Mouse (Mus musculus) embryo, embryonic 10.5 days (tissue): ENCODE data around the gene Son.

Experiments used
- DNase-seq: peaks from one replicate; pipeline ENCODE4 v3.0.0-alpha.2; 2015; ENCODE audit warnings: low spot score

The Son gene

DNA sequence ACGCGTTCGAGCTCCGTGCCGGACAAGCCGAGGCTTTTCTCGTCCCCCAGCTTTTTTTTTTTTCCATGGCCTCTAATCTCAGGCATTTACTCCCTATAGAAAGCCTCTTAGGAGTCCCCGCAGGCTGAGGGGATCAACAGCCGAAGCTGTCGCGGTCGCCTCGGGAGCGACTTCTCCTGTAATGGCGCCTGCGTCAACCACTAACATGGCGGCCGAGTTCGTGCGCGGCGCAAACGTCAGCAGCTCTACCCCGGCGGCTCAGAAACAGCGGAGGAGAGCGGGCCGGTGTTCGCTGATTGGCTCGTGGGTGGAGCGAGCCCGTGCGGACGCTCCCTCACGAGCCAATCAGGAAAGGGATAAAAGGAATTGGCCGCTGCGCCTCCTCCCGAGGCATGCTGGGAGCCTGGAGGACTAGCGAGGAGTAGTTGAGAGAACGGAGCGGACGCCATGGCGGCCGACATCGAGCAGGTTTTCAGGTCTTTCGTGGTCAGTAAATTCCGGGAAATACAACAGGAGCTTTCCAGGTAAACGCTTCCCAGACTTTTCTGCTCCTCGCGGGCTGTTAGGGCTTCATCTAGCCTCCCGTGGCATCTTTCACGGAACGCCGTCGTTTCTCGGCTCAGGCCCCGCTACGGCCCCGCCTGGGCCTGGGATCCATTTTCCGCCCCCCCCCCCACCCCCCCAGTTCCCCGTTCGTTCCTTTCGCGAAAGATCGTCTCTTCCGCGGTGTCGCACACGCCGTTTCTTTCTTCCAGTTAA, at the start of gene Son:
Son (plus strand) TSS at position 46 of the 759 bp plus-strand sequence.
- peak; percentile 98 for DNase-seq

DNA sequence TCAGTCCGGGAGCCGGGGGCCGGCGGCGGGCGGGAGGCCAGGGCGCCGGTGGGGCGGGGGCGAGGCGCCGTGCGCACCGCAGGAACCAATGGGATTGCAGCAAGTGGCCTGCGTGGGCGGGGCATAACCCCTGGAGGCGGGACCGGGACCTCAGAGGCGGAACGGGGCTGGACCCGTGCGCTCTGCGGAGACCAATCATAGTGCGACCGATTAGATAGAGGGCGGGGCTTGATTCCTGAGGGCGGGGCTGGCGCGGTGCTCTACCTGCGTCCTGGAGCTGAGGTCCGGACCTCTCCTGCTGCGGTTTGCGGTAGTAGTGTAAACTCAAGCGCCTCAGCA, 49.7 kb upstream of the Son start, which contains the start of gene Tmem50b:
Tmem50b (minus strand) TSS at position 129 of the 339 bp plus-strand sequence.
- DNase-seq: peak; percentile 98

DNA sequence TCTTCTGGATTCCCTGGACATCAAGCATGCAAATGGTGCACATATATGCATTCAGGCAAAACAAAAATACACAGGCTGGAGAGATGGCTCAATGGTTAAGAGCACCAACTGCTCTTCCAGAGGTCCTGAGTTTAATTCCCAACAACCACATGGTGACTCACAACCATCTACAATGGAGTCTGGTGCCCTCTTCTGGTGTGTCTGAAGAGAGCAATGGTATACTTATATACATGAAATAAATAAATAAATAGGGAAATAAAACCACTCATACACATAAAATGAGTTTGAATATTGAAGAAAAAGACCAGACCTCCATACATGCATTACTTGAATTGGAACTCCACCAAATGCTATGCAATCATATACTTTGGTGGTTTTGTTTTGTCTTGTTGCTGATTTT, 48.1 kb upstream of the Son start:
- no peak for DNase-seq

DNA sequence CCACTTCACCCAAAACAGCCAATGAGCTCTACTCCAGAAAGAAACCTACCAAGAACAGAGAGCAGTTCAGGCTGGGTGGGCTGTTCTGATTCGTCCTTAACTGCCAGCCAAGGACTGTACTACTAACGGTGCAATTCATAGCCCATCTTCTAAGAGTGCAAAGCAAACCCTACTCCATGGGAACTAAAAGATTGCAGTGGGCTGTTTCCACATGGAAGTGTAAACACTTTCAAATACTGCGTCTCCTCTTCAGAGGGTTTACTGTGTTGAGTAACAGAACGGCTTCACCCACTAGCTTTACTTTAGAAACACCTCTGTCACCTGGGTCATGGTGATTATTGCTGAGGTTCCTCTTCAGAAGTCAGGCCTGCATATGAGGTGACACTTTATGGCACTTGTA, 46.2 kb upstream of the Son start:
- DNase-seq: no peak

DNA sequence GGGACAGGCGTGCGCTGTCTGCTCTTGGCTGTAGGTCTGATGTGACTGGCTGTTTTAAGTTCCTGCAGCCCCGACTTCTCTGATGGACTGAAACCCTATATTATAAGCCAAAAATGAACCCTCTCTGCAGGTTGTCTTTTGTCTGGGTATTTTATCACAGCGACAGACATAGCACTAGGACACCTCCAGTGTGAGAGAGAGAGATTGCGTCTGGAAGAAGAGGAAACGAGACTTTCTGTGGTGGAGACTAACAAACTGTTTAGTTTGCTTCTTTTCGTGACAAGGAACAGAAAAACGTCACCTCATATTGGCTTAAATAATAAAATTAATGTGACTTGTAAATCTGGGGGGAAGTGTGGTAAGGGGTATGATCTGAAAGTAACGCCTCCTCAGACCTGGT, 45.6 kb upstream of the Son start:
- DNase-seq: no peak

DNA sequence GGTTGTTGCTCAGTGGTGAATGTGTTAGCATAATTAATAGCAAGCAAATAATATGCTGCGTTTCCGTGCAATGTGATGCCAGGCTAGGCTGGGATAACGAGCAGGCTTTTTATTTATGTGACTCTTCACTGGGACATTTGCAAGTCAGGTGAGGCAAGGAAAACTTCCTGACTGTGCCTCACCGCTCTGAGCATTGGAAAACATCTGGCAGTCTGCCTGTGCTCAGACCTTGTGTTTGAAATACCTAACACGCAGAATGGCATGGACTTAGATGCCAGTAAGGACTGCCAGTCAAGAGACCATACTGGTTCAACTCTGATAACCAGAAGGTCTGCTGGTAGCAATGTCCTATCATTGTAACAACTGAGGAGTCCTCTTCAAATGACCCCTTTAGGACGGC, 42.1 kb upstream of the Son start:
- no peak for DNase-seq

DNA sequence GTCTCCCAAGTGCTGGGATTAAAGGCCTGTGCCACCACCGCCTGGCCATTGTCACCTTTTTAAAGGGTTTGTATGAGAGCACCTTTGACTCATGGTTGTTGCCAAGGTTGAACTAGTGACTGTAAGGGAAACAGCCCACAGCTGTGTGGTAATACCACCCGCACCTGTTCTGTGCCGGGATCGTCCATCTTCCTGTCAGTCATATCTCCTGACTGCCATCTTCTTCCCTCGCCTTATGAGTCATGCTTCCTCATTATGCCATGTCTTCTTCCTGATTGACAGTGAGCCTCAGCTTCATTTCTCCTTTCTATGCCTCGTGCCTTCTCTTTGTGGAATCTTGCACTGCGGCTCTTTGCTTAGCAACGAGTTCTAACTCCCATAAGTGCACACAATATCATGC, 40.3 kb upstream of the Son start:
- DNase-seq: no peak

DNA sequence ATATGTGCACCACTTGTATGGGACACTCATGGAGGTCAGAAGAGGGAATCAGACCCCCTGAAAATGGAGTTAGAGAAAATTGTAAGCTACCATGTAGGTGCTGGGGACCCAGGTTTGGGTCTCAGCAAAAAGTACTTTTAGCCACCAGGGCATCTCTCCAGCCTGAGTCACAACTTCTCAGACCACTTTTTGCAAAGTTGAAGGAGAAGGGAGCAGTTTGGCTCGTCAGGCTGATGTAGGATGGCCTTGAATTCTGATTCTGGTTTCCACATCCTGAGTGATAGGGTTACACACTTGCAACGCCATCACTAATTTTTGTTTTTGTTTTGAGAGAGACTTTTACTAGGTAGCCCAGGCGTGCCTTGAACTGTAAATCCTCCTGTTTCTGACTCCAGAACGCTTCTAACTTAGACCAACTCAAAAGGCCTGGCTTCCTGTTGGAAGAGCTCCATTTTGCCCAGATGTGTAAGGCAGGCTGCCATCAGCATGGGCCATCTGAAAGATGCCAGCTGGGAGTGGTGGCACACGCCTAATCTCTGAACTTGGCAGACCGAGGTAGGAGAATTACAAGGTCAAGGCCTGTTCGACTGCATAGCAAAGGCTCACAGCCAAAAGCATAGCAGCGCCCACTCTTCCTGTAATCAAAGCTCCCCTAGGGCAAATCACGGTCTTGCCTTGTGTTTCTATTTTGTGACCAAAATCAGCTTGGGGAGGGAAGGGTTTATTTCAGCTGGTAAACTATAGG, 37.6 kb upstream of the Son start:
- DNase-seq: no peak

DNA sequence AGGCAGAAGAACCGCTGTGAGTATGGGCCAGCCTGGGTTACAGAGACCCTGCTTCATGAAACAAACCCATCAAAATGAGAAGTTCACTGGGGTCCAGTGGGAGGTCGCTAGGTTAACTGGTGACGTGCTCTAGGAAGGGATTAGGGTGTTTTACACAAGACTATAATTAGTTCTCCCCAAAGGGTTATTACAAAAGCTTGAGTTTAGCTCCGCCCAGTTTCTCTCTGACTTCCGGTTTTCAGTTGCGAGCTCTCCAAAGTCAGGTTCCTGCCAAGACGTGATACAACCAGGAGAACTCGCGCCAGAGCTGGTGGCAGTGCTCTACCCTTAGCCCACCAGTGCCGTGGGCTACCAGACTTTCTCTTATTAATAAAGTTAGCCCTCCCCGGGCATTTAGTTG, 36.1 kb upstream of the Son start:
- DNase-seq: no peak

DNA sequence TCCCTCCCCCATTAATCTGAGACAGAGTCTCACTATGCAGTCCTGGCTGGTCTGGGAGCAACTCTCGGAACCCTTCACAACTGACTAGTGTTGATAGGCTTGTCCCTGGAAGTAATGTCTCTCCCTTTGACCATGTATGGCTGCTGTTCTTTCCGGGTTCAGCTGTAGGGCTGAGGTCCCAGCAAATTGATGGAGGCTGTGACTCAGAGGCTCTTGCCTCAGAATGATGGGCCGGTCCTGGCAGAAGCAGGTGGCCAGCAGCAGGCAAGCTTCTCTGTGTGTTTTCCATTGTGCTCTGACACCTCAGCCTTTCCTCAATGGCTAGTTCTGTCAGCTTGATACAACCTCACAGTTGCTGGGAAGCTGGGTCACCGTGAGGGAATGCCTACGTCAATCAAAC, 34.8 kb upstream of the Son start:
- DNase-seq: no peak

DNA sequence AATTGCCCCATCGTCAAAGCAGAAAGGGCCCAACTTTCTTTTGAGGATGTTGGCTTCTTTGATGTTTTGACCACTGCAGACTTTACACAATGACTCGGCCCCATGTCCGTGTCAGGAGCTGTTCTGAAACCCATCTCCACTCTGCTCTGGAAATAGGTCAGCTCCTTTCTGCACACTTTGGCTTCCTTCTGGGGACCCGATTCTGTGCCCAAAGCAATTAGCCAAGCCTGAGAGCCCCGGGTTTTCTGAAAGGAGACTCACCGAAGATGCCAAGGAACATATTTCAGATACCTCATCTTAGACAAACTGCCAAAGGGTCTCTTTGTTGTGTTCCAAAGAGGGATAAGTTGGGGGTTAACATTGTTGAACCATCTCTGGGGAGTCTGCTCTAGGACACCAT, 32.8 kb upstream of the Son start:
- DNase-seq: no peak

DNA sequence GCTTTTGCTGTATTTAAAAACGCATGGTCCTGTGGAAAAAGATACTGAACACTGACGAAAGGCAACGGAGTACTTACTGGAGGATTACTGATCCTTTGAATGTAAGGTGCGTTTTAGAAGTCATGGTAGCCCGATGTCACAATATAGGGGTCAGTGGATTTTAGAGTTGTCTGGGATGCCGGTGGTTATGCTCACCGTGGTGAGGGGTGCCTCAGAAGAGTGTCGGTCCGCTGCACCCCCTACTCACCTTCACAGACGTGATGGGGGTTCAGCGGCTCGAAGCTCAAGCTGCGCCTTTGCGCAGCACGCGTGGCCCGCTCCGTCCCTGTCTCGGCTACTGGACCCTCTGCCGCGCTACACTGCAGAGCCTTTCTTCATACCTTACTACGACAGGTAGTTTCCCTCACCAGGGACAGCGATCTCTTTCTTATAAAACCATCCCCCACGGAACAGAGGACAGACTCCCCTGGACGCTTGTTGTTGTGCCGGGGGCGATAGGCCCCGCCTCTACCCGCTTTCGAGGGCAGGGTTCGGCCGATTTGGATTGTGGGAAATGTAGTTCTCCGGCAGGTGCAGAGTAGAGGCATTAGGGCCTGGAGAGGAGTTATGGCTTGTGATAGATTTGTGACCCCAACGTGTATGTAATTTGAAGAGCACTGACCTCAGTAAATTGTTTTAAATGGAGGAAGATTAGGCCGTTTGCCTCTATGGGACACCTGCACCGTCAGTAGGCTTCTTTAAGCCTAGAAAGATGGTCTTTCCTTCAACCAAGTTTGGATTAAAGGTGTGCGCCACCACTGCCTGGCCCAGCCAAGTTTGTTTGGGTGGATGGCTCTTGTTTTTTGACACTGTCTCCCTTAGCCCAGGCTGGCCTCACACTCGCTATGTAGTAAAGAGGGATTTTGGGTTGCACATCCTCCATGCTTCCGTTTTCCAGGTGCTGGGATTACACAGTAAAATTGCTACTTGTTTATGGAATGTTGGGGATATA, 28.5 kb upstream of the Son start, which contains the start of gene Dnajc28:
Dnajc28 (minus strand) TSS at position 516 of the 991 bp plus-strand sequence.
- DNase-seq: peak; percentile 87

DNA sequence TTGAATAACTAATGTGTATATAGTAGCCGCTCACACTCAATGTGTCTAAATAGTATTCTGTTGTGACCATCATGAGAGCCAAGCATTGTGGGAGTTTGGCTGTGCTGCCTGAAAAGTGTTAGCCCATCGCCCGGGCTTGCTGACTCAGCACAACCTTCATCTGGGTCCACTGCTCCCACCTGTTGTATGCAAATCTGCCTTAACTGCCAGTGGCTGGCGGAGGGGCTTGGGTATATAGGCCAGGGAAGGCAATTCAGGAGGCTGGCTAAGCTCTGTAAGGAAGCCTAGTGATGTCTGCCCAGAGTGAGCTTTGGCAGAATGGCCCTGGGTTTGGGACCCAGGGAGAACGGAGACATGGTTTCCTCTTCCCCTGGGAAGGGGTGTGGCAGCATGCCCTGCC, 27.1 kb upstream of the Son start:
- DNase-seq: no peak

DNA sequence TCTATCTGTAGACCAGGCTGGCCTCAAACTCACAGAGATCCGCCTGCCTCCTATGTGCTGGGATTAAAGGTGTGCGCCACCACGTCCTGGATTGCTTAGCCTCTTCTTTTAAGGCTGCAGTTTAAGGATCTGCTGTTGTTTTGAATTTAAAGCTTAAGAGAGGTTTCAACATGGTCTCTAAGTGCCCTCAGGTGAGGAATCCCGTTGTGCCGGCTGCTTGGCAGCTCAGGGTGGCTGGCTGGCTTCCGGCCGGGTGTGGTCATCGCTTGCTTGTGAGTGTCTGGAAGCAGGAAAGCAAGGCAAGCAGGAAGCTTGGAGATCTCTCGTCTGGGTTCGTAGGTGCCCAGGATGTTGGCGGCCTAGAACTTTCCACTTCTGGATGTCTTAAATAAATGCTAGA, 26.3 kb upstream of the Son start:
- DNase-seq: no peak

DNA sequence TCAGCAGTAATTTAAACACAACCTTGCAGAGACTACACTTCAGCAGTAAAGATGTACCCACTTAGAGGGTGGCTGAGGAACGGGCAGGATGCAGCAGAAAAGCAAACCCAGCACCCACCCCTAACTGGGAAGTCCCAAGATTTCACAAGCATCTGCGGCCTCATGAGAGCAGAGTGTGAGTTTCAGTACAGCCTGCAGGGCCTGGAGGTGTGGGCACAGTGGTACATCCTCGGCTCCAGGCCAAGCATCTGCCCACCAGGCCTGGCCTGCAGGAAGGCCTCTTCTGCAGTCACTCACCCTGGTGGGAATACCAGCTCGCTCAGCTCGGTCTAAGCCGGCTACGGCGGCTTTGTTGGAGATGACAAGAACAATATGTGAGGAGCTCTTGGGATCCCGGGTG, 24.2 kb upstream of the Son start:
- no peak for DNase-seq

DNA sequence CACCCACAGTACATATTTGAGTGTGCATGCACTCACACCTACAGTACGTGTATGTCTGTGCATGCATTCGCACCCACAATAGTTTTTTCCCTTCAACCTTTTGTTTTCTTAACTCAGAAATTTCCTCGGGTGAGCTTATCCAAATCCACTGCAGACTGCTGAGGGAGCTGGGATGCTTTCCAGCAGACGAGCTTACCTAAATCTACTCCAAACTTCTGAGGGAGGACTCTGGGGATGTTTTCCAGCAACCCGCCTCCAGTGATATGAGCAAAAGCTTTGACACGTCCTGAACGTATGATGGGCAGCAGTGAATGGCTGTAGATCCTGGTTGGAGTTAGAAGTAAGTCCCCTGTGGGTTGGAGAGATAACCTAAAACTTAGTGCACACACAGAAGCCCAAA, 19.5 kb upstream of the Son start:
- DNase-seq: no peak

DNA sequence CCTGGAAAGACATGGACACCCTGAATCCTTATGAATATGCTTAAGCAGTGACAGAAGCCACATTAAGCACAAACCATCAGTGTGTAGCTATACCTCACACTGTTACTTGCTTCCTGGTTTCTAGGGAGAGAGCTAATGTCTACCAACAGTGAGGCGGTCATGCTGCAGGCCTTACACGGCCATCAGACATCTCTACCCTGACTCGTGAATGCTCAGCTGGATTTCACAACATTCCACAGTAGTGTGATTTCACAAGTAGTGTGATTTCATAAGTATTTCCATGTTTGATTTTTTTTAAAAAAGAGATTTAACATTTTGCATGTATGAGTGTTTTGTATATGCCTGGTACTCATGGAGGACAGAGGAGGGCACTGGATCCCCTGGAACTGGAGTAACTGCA, 18.6 kb upstream of the Son start:
- no peak for DNase-seq

DNA sequence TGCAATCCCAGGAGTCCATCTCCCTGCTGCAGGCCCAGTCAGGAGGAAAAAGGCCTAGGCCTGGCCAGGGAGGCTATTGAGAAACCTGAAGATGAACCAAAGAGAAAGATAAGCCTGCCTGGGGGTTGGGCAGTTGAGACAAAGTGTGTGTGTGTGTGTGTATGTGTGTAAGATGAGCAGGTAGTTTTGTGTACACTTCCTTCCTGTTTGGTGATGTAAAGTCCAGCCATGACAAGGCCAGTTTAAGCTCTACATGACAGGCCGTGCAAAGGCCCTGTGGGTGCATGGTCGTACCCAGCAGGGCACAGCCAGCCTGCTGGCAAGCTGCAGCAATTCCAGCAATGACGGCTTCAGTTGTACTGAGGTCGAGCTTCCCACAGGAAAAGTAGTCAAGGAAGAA, 17.6 kb upstream of the Son start:
- DNase-seq: no peak

DNA sequence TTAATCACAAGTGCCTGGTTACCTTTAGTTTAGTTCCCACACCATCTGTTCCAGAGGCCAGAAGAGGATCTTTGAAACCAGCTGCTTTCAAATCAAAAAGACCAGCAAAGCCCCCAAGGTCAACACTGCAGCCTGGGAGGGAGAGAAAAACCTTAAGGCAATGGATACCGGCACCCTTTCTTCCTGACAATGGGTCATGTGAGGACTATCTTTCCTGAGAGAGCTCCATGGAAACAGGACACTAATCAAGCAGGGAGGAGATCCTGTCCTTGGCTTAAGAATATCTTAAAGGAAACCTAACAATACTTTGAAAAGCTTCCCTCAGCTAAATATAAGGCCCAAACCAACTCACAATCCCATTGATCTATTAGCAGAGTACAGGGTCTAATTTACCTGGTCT, 16.7 kb upstream of the Son start:
- no peak for DNase-seq

DNA sequence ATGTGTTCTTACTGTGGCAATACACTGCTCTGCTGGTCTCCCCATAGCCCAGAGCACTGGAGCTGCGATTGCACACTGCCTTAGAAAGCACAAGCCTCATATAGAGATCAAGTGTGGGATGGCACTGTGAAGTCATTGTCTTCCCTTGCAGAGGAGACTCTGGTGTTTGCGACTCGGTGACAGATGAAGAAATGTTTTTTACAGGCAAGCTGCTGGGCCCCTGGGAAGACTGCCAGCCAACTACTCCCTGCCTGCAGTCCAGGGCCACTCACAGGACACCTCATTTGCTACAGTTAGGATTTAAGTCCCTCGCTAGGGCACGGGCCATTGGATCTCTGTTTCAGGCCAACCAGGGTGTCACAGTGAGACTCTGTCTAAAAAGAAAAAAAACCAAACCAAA, 14.9 kb upstream of the Son start:
- no peak for DNase-seq

DNA sequence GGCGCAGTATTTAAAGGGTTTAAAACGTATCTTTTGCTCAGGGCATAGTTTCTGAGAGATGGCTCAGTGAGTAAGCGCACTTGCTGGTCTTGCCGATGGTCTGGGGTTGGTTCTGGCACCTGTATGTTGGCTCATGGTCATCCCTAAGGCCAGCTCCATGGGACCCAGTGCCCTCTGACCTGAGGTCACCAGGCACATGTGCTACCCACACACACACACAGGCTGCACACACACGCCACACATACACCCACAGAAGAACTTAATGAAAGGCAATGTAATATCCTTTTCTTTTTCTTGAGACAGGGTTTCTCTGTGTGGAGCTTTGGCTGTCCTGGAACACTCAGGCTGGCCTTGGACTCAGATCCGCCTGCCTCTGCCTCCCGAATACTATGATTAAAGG, 14.4 kb upstream of the Son start:
- no peak for DNase-seq

DNA sequence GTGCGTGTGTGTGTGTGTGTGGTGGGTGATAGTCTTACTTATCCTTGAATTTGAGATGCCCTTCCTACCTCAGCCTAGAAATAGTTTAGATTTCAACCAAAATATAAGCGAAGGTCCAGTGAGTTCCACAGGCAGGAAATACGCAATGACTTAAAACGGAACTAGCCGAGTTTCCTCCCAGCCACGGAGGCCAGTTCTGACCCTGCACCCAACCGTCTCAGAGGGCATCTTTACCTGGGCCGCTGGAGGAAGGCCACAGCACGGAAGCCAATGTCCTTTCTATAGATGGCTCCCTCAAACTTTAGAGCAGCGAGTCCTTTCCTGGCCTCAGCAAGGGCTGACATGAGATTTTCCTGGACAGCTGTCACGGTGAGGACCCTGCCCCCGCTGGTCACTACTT, 13.7 kb upstream of the Son start:
- DNase-seq: no peak

DNA sequence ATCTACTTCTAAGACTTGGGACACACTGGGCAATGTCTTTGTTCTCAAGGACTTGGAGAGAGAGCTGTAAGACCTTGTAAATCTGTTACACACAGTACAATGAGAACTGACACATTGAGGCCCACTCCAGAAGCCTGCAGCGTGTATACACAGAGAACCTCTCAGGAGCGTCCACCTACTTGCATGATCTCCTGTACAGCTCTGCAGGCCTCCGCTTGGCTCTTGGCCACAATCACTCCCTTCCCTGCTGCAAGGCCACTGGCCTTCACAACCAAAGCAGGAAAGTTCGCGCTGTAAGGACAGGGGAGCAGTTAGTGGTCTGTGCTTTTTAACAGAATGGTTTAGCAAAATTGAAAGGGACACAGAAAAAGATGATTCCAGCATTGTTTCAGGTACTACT, 8.1 kb upstream of the Son start:
- no peak for DNase-seq
